Mouse (Mus musculus) lung, postnatal 0 days (tissue): ENCODE measurements around the gene Eloa.

Experiments used
- CTCF ChIP-seq: IDR thresholded peaks from 2 replicates; pipeline ENCODE4 v1.5.1; 2016; ENCODE audit warnings: antibody characterized with exemption, mild to moderate bottlenecking
- EP300 ChIP-seq: IDR thresholded peaks from 2 replicates; pipeline ENCODE4 v1.6.1; 2016; ENCODE audit warnings: antibody characterized with exemption, mild to moderate bottlenecking, control low read depth

GRCm38 (mm10) chr4:136028132-136028564 is 6.6 kb upstream of the Eloa start:
- TF ChIP-seq CTCF = no peak
- TF ChIP-seq EP300 = no peak
